Mouse (Mus musculus) erythroblast, embryonic 14.5 days (primary cell): ENCODE data around the gene Atg4a. TPM values are rescaled to one million over a fixed set of nuclear protein-coding genes. Genes with fewer than 3 reads are reported as not detected.

Experiments
- H3K27me3 ChIP-seq: 2 replicates; pipeline ENCODE4 v1.6.1; 2012; ENCODE audit warnings: inconsistent platforms; ENCODE audit not compliant: control insufficient read depth
- H3K36me3 ChIP-seq: 2 replicates; pipeline ENCODE4 v1.6.1; 2012; ENCODE audit warnings: mild to moderate bottlenecking, inconsistent platforms; ENCODE audit not compliant: control insufficient read depth
- H3K4me1 ChIP-seq: 2 replicates; pipeline ENCODE4 v1.6.1; 2012; ENCODE audit warnings: inconsistent platforms; ENCODE audit not compliant: control insufficient read depth
- H3K4me3 ChIP-seq: replicated peaks from 2 replicates; pipeline ENCODE3; 2012; ENCODE audit warnings: moderate library complexity, mild to moderate bottlenecking, inconsistent platforms
- H3K9me3 ChIP-seq: 2 replicates; pipeline ENCODE4 v1.6.1; 2012; ENCODE audit warnings: low read length, inconsistent platforms, mixed read lengths; ENCODE audit not compliant: control insufficient read depth
- GATA1 ChIP-seq: IDR thresholded peaks from 2 replicates; pipeline ENCODE4 v1.6.1; 2012; ENCODE audit warnings: low read length, inconsistent platforms, mixed read lengths
- TAL1 ChIP-seq: IDR thresholded peaks from 3 replicates; pipeline ENCODE4 v1.6.1; 2012; ENCODE audit warnings: low read length, inconsistent platforms, mixed read lengths
- polyA plus RNA-seq: library from polyadenylated mRNA; stranded (reverse); fragments of >175 nt; gene quantifications from 2 replicates; pipeline ENCODE4 v1.2.3, GENCODE M21; 2012

Atg4a gene
- polyA plus RNA-seq, result 0.52 and 0.74 TPM in 2 replicates

- H3K9me3 ChIP-seq, result no peaks in the 10 kb centered on the region
- H3K36me3 ChIP-seq, result peaks cover 41% of the 10 kb centered on the region
- peaks cover 25% of the 10 kb centered on the region for H3K4me1 ChIP-seq
- H3K4me3 ChIP-seq, result peak within 1 kb of the TSS; percentile 84
- TF ChIP-seq TAL1, result no peak
- no peak for TF ChIP-seq GATA1
- H3K27me3 ChIP-seq, result peaks cover 2% of the 10 kb centered on the region; the same call in 1 of the 2 replicates
Observed at GRCm38 (mm10) chrX:140956272-140956940, at the start of gene Atg4a, which contains the start of gene Psmd10. Gene Atg4a (plus strand): TSS chrX:140956907. Gene Psmd10 (minus strand): TSS chrX:140956728.

DNA sequence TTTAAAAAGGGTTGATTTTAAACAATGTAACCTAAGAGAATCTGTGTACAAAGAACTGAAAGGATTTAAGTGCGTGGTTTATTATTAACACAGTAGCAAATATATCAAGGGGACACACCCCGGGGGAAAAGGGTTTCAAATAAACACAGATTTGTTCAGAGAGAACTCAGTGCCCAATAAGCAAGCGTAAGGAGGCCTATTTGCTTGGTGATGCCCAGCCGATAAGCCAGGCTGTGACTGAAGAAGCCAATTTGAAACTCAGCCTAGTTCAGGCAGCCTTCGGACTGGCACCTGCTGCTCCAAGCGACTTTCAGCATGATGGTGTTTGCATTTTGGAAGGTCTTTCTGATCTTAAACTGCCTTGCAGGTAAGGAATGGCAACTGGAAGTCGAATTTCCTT, 49.3 kb upstream of the Atg4a start, which contains the start of gene Vsig1:
TSS of gene Vsig1 (plus strand) at position 249 of the 400 bp plus-strand sequence.
- Histone ChIP-seq H3K4me1 (no peaks in the 10 kb centered on the region), H3K9me3 (no peaks in the 10 kb centered on the region), H3K4me3 (no peak within 1 kb of the TSS), H3K36me3 (no peaks in the 10 kb centered on the region), H3K27me3 (no peaks in the 10 kb centered on the region; the same call in 1 of the 2 replicates)
- TF ChIP-seq TAL1, result no peak
- no peak for TF ChIP-seq GATA1

DNA sequence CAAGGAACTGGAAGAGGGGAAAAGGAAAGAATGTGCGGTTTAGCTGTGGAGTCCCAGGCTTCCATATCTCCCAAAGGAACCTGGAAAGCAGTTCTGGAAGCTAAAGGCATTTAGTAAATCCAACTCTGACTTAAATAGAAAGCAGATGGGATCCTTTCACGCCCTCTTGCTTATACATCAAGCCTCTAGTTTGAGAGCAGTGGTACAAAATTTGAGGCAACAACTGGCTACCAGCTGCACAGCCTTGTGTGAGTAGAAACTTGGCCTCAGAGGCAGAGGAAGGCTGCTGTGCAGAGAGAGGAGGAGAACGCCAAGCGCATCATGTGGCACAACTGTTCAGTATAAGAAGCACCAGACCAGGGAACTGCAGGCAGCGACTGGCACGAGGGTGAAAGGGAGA, 35.4 kb upstream of the Atg4a start:
- no peak for TF ChIP-seq GATA1
- TF ChIP-seq TAL1, result no peak

DNA sequence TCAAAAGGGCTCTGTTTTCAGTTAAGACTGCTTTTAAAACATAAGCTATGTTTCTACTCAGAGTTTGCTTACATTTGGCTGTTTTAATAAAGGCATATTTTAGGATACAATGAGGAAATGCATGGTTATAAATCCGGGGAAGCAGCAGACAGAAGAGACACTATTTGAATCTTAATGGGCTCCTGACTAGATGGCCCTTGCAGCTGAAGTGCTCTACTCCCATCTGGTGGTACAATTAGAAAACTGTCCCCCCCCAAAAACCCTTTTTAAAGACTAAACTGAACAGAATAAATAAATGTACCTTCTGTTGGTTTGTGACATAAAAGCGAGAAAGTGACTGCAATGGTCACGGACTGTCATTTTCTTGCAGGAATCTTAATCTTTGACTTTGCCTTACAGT, 24.6 kb upstream of the Atg4a start:
- H3K36me3 ChIP-seq, result no peaks in the 10 kb centered on the region
- peaks cover 9% of the 10 kb centered on the region for H3K27me3 ChIP-seq
- TF ChIP-seq TAL1 (no peak), GATA1 (no peak)
- H3K9me3 ChIP-seq, result no peaks in the 10 kb centered on the region
- no peaks in the 10 kb centered on the region for H3K4me1 ChIP-seq
- no peak overlapping the region for H3K4me3 ChIP-seq

More for the DNA sequence above, 35.4 kb upstream of the Atg4a start:
- Histone ChIP-seq H3K4me1 (no peaks in the 10 kb centered on the region), H3K4me3 (no peak overlapping the region), H3K27me3 (peaks cover 3% of the 10 kb centered on the region; the same call in 1 of the 2 replicates), H3K36me3 (no peaks in the 10 kb centered on the region), H3K9me3 (no peaks in the 10 kb centered on the region)

- H3K4me3 ChIP-seq, result no peak overlapping the region
- H3K9me3 ChIP-seq, result no peaks in the 10 kb centered on the region
- no peaks in the 10 kb centered on the region for H3K36me3 ChIP-seq
- TF ChIP-seq TAL1 (no peak), GATA1 (no peak)
- no peaks in the 10 kb centered on the region for H3K4me1 ChIP-seq
- peaks cover 9% of the 10 kb centered on the region for H3K27me3 ChIP-seq
Observed at GRCm38 (mm10) chrX:140933263-140933662, 23.4 kb upstream of the Atg4a start.

GRCm38 (mm10) chrX:140936271-140936670, 20.4 kb upstream of the Atg4a start:
- TF ChIP-seq GATA1 (no peak), TAL1 (no peak)

GRCm38 (mm10) chrX:140953618-140954017, 3.1 kb upstream of the Atg4a start:
- TF ChIP-seq GATA1, result peak; percentile 72
- TF ChIP-seq TAL1, result peak; percentile 56; the same call in 2 of the 3 replicates
- Histone ChIP-seq H3K4me3 (peak overlapping the region; percentile 84), H3K27me3 (peaks cover 2% of the 10 kb centered on the region; the same call in 1 of the 2 replicates), H3K36me3 (peaks cover 61% of the 10 kb centered on the region), H3K9me3 (no peaks in the 10 kb centered on the region), H3K4me1 (peaks cover 25% of the 10 kb centered on the region)

More at GRCm38 (mm10) chrX:140936271-140936670, 20.4 kb upstream of the Atg4a start:
- H3K4me1 ChIP-seq, result no peaks in the 10 kb centered on the region
- H3K9me3 ChIP-seq, result no peaks in the 10 kb centered on the region
- H3K36me3 ChIP-seq, result no peaks in the 10 kb centered on the region
- H3K27me3 ChIP-seq, result peaks cover 9% of the 10 kb centered on the region
- no peak overlapping the region for H3K4me3 ChIP-seq

- H3K27me3 ChIP-seq, result peaks cover 2% of the 10 kb centered on the region; the same call in 1 of the 2 replicates
- H3K9me3 ChIP-seq, result no peaks in the 10 kb centered on the region
- TF ChIP-seq TAL1 (no peak), GATA1 (no peak)
- peaks cover 35% of the 10 kb centered on the region for H3K36me3 ChIP-seq
- H3K4me3 ChIP-seq, result peak overlapping the region; percentile 84
- H3K4me1 ChIP-seq, result peaks cover 25% of the 10 kb centered on the region
Observed at GRCm38 (mm10) chrX:140956959-140957358, 252 bp downstream of the Atg4a start.

DNA sequence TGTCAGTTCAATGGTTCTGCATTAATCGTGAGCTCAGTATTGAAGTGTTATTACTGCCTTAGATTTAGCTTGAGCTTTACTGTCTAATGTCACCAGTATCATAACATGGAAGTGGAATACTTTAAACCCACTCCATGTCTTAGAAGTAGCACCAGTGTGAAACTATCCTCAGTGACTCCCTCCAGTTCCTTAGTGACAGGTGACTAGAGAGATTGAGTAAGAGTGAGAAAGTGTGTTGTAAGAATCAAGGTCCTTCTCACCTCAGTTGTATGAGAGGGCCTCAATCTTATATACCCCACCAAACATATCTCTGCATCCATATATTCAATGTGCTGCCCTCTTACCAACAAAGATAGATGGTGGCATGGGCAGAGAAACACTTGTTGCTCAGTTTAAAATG, 22.2 kb downstream of the Atg4a start:
- Histone ChIP-seq H3K36me3 (peaks cover 2% of the 10 kb centered on the region), H3K4me1 (peaks cover 5% of the 10 kb centered on the region), H3K4me3 (no peak overlapping the region), H3K9me3 (no peaks in the 10 kb centered on the region), H3K27me3 (0 out of 2 replicates have a peak, but pooled peaks cover 4% of the 10 kb centered on the region)
- TF ChIP-seq GATA1, result no peak
- TF ChIP-seq TAL1, result no peak
